Mouse (Mus musculus) thymus, adult 2 months (tissue): ENCODE data around the gene Tlk2.

Source experiments
- CTCF ChIP-seq: fragments of 200-500 bp; IDR thresholded peaks from 2 replicates; pipeline ENCODE4 v1.5.1; 2012; ENCODE audit warnings: mild to moderate bottlenecking, control low read depth, low read length, moderate library complexity, borderline replicate concordance; ENCODE audit not compliant: control insufficient read depth, poor library complexity, insufficient read depth; ENCODE audit errors: extremely low read depth
- POLR2A ChIP-seq: fragments of 200-500 bp; IDR thresholded peaks from 2 replicates; pipeline ENCODE4 v1.6.1; 2012; ENCODE audit warnings: mild to moderate bottlenecking, low read length, control low read depth, moderate library complexity; ENCODE audit not compliant: control insufficient read depth, poor library complexity, insufficient read depth; ENCODE audit errors: extremely low read depth

GRCm38 (mm10) chr11:105179523-105179922 lies 916 bp downstream of the Tlk2 start:
- TF ChIP-seq POLR2A, result no peak
- TF ChIP-seq CTCF, result no peak
